Mouse (Mus musculus): ENCODE results near the gene Edem3.
"Not testable (repeated sequence)": the region's sequence is repeated elsewhere in the genome, so short reads cannot be mapped to it uniquely, and the experiment has no call there.

The Edem3 gene

DNA sequence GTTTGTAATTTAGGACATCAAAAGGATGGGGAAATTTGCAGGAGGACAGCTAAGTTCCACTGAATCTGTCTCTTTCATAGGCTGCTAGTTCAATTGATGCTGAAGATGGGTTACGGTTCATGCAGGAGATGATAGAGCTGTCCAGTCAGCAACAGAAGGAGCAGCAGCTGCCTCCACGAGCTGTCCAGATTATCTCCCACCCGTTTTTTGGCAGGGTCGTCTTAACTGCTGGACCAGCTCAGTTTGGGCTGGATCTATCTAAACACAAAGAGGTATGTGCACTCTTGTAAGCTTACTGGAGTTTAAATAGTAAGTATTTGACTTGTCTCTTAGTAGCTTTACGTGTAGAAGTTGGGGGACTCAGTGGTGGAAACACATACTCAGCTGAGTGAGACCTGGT lies 52.1 kb downstream of the Edem3 start:
- DNase-seq (ENCODE audit: extremely low read depth, insufficient read length, low spot score) = no peak

DNA sequence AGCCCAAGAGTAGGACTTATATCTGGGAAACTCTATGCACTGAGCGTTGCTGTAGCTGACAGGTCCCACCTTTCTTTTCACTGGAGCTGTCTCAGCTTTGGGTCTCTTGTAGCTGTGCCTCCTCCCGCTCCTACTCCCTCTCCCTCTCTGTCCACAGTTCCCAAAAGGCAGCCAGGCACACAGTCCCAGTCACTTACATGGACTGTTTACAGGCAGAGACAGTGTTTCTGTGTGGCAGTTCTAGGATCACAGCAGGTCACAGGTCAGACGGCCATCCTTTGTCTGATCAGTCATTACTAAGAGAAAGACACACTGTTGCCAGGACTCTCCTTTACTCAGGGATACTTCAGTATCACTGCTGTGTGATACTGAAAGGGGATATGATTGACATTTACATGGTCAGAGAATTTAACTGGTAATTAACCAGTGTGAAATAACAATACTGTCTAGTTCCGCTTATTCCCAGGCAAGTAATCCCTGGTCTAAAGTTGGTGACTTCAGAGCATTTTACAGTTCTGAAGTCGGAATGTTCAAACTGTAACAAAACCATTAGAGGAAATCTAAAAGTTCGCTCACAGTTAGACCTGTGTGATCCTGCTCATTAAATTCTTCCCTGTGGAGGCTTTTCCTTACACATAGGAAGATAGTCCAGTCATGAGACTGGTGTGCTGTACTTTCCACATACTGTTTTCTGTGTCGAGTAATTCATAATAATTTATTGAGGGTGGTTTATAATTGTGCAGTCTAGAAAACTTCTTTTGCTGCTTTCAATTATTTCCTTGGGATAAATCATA lies 55.7 kb downstream of the Edem3 start:
- no peak for DNase-seq (ENCODE audit: extremely low read depth, insufficient read length, low spot score)

DNA sequence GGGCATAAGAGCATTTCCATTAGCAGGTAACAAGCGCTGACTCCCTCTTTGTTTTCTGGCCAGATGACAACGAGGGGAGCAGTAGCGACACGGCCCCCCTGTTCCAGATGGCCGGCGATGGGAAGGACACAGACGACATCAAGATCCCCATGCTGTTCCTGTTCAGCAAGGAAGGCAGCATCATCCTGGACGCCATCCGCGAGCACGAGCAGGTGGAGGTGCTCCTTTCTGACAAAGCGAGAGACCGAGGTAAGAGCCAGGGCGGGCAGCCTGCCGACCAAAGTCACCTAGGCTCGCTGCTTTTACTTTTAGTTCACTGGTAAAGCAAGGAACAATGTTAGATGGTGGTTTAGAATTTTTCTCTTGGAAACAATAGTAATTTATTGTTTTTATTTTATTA lies 56.3 kb downstream of the Edem3 start:
- no peak for DNase-seq (ENCODE audit: extremely low read depth, insufficient read length, low spot score)

DNA sequence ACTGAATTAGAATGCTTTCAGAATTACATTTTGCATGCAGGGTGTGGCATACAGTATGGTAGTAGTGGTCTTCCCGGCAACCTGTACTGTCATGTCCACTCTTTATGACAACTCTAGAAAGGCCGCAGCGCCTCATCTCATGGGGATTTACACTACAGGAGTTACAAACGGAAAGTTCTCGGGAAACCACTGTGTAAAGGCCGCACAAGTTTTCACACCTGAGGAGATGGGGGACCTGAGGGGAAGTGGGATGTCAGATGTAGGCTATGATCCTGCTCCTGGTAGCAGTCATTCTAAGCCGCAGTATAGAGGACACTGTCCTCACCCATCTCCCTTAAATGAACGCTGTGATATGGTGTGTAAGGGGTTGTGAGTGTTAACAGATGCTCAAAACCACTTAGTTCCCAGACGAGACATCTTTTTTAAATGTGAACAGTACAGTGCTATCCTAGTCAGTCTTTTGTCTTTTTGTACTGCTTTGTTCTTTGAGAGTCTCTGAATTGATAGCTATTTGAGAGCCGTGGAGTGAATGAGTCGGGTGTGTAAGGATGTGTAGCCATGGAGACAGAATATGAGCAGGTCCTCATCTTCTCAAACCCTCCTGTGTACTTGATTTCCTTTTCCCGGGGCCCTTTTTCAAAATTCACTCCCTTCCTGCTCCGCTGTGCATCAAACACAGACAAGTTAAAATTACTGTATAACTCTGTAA lies 57.0 kb downstream of the Edem3 start:
- DNase-seq (ENCODE audit: extremely low read depth, insufficient read length, low spot score) = no peak

DNA sequence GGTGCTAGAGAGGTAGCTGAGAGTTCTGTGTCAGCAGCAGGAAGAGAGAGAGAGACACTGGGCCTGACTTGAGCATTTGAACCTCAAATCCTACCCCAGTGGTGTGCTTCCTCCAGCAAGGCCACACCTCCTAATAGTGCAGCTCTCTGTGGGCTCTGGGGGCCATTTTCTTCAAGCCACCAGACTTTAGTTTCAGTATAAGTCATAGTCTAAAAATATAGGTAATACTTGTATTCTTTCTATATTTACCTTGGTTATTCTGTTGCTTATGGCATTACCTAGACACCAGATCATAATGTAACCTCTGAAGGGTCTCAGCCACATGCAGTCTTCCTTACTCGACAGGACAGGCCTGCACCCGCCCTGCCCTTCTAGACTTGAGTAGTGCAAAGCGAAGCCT lies 60.9 kb downstream of the Edem3 start:
- DNase-seq (ENCODE audit: extremely low read depth, insufficient read length, low spot score) = no peak

DNA sequence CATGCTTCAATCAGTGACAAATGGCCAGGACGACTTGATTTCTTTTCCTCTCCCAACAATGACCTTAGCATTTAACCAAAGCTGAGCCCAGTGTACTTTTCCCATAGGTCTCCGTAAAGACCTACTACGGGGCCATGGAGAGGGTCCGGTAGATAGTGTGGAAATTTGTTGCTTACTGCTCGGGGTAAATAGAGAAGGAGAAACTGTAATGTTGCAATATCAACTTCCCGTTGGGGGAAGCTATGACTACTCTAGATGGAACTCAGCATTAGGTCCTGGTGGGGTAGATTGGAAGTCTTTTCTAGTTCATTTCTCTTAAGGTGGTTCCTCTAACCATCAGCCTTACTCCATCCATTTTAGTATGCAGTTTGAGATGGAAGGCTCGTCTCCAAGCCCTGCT lies 64.0 kb downstream of the Edem3 start:
- no peak for DNase-seq (ENCODE audit: extremely low read depth, insufficient read length, low spot score)

DNA sequence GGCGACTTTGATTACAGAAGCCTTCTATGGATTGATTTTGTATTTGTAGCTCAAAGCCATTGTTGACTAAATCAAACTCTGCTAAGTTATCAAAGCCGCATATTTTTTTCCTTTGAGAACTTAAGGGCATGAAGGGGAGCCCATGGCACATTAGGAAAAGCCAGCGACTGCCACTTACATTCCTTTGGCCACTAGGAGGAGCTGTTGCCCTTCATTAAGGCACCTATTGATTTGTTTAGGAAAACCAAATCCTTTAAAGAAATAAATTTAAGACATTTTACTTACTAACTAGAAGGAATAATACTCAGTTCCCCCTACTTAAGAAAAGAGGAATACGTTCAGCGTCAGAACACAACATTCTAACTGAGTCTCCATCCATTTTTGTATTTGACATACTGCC lies 65.3 kb downstream of the Edem3 start:
- DNase-seq (ENCODE audit: extremely low read depth, insufficient read length, low spot score) = peak; percentile 26

DNA sequence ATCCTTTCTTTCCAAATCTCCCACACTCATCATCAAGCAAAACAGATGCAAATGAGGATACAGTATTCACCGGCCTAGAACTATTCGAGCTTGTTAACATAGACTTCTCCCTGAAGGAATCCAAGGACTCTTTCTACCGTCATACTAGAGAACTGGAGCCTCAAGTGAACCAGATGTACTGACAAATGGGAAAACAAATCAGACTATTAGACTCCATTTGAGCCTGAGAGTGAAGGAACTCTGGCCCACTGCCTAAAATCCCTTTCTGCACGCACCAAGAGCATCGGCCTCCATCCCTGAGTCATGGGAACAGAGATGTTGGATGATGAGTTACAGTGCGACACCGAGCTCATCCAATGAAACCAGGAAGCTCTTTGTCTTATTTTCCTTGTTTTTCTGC lies 69.9 kb downstream of the Edem3 start:
- no peak for DNase-seq (ENCODE audit: extremely low read depth, insufficient read length, low spot score)

DNA sequence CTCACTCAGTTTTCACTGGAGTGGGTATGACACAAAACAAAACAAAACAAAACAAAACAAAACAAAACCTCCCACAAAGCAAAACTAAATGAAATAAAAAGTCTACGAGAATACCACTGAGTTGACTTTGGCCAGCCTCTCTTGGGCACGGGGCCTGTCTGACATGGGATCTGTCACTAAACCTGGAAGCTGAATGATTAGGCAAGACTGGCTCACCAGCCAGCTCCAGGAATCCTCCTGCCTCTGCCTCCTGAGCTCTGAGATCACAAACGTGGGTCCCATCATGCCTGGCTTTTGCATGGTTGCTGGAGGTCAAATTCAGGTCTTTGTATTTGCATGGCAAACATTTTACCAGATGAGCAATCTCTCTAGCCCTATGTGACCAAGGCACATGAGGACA lies 76.6 kb downstream of the Edem3 start:
- no peak for DNase-seq (ENCODE audit: extremely low read depth, insufficient read length, low spot score)

DNA sequence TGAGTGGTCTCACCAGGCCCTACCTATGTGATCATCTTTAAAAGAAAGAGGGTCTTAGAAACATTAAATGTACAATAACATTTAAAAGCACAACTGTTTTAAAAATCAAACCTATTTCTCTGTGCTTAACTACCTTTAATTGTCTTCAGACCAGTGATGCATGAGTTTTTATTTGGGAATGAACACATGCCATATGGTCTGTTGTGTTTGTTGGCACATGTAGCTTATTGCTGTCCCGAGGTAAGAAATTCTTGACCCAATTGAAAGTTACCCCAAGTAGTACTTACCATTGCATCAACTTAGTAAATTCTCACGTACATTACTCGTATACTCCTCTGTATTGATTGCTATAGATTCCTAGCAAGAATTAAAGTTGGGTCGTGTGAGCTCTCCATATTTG lies 80.1 kb downstream of the Edem3 start:
- no peak for DNase-seq (ENCODE audit: extremely low read depth, insufficient read length, low spot score)

DNA sequence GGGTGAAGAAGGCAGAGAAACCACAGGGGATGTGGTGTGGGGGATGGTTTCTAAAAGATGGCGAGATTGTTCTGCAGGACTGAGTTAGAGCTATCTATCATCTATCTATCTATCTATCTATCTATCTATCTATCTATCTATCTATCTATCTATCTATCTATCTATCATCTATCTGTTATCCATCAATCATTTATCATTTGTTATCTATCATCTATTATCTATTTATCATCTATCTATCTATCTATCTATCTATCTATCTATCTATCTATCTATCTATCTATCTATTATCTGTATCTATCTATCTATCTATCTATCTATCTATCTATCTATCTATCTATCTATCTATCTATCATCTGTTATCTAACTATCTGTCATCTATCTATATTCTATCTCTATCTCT lies 85.2 kb downstream of the Edem3 start:
- not testable (repeated sequence) for DNase-seq (ENCODE audit: extremely low read depth, insufficient read length, low spot score)

DNA sequence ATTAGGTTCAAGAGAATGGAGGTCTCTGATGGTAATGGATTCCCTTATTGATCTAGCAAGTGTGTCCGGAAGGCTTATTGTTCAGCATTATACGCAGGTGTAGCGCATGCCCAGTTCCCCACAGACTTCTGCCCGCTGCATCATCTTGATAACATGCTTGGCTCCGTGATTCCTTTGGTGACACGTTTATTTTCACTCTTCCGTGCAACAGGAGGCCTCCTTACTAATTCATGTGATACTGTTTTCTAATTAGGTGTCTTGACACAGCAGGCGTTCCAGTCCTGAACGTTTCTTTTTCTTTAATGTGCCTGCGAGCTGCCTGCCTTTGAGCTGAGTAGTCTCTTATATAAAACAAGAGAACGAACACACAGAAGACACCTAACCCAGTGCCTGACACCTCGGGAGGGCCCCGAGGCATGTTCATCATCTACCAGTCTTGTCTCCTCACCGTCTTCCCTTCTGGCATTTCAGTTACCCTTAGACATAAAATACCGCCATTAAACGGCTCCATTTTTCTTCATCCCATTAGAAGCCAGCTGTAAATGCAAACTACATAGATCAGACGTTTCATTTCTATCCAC lies 90.2 kb downstream of the Edem3 start:
- no peak for DNase-seq (ENCODE audit: extremely low read depth, insufficient read length, low spot score)

DNA sequence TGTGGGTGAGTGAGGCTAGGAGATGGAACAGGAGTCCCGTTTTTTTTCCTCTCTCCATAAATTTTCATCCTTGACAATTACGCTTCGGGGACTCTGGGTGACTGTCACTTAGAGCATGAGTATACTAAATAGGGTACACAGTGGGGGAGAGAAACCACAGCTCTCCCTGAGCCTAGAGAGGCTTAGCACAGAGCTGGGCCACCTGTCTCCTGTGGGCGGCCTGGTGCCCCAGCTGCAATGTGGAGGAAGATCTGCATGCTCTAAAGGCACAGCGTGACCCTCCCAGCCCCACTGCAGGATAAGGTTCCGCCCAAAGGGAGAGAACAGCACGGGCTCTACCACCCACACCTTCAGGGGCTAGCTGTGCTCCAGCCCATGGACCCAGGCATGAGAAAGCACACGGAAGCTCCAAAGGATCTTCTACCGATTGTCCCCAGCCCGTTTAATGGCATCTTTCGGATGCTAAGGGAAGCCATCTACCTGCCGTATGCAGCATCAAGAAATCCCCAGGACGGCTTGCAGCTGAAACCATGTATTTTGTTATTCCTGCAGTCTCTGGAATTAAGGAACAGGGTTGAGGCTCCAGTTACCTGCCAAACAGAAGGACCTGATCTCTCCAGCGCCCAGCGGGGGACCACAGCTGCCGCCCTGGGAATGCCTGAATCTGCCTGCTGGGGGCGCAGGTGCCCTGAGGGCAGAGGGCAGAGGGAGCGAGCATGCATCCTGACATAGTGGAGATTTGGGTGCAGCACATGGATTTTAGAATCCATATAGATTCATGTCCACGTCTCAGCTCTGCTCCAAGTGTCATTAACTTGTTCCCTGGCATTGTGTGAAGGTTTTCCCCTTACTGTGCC lies 91.0 kb downstream of the Edem3 start:
- DNase-seq (ENCODE audit: extremely low read depth, insufficient read length, low spot score) = no peak

DNA sequence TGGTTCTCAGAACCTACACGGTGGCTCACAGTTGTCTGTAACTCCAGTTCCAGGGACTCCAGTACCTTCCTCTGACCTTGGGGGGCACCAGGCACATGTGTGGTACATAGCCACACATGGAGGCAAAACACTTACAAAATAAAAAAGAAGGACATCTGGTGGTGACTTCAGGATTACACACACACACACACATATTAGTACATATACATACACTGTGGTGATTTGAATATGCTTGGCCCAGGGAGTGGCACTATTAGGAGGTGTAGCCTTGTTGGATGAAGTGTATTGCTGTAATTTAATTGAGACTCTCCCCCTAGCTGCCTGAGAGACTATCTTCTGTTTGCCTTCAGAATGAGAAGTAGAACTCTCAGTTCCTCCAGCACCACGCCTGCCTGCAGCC lies 93.1 kb downstream of the Edem3 start:
- no peak for DNase-seq (ENCODE audit: extremely low read depth, insufficient read length, low spot score)

DNA sequence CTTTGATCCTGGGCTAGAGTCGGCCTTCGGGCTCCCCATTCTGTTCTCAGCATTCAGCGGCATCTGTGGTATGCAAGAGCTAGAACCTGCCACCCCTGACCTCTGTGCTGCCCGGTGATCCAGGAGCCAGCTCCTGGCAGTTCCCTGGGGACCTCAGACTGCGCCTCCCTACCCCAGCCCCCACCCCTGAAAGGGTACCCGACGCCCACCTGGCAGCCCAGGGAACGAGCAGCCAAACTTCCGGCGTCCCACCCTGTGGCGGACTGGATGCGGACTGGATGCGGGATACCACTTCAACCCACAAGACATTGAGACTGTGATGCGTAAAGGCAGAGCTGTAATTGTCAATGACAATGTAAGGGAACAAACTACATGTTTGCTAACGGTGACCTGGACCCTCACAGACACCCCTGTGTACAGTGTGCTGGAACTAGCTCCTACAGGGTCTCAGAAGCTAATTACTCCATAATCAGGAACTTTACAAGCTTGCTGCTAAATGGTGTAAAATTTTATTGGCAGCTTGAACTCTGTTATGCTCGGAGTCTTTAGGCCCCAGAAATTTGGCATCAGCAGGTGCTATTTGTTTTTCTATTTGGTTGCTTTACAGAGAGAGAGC lies 94.9 kb downstream of the Edem3 start:
- no peak for DNase-seq (ENCODE audit: extremely low read depth, insufficient read length, low spot score)

DNA sequence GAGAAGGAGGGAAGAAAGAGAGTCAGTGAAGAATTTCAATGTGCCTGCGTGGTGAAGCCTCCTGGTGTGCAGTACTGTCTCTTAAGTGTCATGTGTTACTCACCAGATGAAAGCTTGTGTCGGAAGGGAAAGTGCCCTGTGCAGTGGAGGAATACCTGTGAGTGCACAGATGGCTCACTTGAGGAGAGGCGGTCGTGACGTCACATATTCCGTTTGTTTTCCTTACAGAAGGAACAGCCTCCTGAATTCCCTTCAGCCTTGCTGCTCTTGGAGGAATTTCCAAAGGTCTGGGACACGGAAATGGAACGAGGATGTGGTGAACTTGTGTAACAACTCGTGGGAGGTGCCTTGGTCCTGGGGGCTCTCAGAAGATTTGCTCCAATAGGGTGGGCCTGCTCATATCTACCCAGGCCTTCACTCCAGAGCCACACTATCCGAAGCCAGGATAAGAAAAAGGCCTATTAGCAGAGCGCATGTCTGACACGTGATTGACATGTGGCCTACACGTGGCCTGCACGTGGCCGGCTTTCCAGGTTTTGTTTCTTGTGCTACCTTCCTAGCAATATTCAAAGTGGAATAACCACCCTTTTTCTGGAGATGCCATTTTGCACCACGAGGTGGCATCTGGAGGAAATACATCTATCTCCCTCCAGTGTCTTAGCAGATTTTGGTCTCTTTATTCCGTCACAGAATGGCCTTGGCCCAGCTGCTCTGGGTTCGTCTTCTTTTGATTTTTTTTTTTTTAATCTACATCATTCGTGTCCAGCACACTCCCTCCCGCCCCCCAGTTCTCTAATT lies 96.1 kb downstream of the Edem3 start:
- DNase-seq (ENCODE audit: extremely low read depth, insufficient read length, low spot score) = no peak

DNA sequence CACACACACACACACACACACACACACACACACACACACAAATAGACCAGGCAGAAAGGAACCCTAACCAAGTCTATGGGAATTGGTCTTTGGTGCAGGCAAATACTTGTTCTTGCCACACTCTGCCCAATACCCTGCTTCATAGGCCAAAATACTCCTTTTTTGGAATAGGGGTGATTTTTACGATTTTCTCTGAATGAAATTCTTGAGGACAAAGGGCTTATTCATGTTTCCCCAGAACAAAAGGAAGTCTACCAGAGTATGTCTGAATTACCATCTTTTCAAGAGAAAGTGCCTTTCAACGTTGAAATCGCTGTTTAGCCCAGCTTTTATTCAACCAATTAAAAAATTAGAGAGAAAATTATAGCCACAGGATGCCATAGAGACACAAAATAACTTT lies 96.8 kb downstream of the Edem3 start:
- no peak for DNase-seq (ENCODE audit: extremely low read depth, insufficient read length, low spot score)

DNA sequence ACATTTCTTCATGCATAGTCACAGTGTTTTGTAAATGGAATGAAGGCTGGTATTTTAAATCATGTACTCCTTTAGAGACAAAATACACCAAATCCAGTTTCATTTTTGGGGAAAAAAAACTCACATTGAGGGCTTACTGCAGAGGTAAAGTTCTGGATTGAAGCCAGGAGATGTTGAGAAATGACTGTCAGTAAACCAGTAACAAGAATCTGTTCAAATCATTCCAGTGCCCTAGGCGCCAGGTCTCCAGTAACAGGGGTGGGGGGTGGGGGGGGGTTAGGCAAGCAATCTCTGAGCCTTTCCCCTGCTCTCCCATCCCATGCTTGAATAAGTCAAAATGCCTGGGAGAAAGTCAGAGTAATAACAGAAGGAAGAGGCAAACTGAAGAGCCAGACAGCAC lies 100.4 kb downstream of the Edem3 start:
- no peak for DNase-seq (ENCODE audit: extremely low read depth, insufficient read length, low spot score)

DNA sequence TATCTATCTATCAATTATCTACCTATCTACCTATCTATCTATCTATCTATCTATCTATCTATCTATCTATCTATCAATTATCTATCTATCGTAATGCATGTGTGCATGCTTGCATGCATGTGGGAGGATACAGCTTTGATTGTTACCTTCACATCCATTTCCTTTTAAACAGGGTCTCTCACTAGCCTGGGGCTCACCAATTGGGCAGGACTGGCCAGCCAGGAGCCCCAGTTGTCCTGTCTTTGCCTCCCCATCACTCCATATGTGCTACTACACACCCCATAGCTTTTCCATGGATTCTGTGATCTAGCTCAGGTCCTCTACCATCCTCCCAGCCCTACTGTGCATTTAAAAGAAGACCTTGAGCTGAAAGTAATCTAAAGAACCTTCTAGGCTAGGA lies 103.3 kb downstream of the Edem3 start:
- DNase-seq (ENCODE audit: extremely low read depth, insufficient read length, low spot score) = no peak

Measured in 3134 (cell line).